Mouse (Mus musculus) C2C12 (cell line): ENCODE measurements at regions not wholly inside any gene's neighbourhood (a gene's known extent, or its start where the extent isn't known, plus 50 kb on each side); places are given as distances from the start of the nearest gene placed in this dataset.

Experiments
- CEBPB ChIP-seq: IDR thresholded peaks from one replicate; pipeline ENCODE4 v1.6.1; 2011; ENCODE audit warnings: low read depth, mild to moderate bottlenecking, control low read depth, moderate library complexity
- CTCF ChIP-seq: IDR thresholded peaks from one replicate; pipeline ENCODE4 v1.5.1; 2011; ENCODE audit not compliant: control insufficient read depth, insufficient read depth, insufficient read length

DNA sequence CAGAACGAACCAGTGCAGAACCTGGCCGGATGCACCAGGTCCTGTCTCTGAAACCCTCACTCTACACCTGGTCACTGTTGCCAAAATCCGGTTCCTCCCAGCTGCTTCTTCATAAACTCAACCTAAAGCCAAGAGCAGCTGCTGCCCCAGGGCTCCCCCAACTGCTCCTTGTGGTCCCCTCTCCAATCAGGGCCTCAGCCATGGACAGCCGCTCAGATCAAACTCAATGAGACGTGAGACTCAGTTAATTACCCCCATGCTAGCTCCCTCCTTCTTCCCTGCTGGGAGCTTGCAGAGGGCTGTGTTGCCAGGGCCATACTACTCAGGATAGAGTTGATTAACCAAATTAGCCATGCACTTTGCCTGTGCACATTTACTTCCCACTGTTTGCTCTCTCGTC is 240.8 kb upstream of the Pard3b start:
- TF ChIP-seq CTCF (no peak), CEBPB (no peak)
